Mouse (Mus musculus) hindbrain, postnatal 0 days (tissue): ENCODE measurements around the gene Notch1. TPM values are rescaled to one million over a fixed set of nuclear protein-coding genes. Genes with fewer than 3 reads are reported as not detected.
A peak's percentile ranks its signal among the peaks of the same experiment; 100 is the strongest.

Source experiments
- ATAC-seq: fragments of 200-750 bp; cut with Nextera tagmentation; 2 replicates; pipeline ENCODE4 v1.8.0; 2017; ENCODE audit warnings: mild to moderate bottlenecking, moderate TSS enrichment, moderate library complexity
- DNase-seq: peaks from one replicate; pipeline ENCODE4 v3.0.0-alpha.2; 2015; ENCODE audit warnings: low spot score
- H3K27ac ChIP-seq: fragments of 300-500 bp; sonication (generic); 2 replicates; pipeline ENCODE4 v1.5.1; 2014; ENCODE audit warnings: mild to moderate bottlenecking
- H3K27me3 ChIP-seq: fragments of 300-500 bp; sonication (generic); 2 replicates; pipeline ENCODE4 v1.6.1; 2014; ENCODE audit warnings: low read length, mixed read lengths; ENCODE audit not compliant: insufficient read depth
- H3K36me3 ChIP-seq: fragments of 300-500 bp; sonication (generic); 2 replicates; pipeline ENCODE4 v1.6.1; 2014; ENCODE audit warnings: low read length, mixed read lengths; ENCODE audit not compliant: insufficient read depth
- H3K4me1 ChIP-seq: fragments of 300-500 bp; sonication (generic); 2 replicates; pipeline ENCODE4 v1.6.1; 2014; ENCODE audit warnings: antibody characterized with exemption, low read length, mixed read lengths; ENCODE audit not compliant: insufficient read depth
- H3K4me2 ChIP-seq: fragments of 300-500 bp; sonication (generic); 2 replicates; pipeline ENCODE4 v1.6.1; 2014; ENCODE audit warnings: low read depth, mild to moderate bottlenecking, low read length, moderate library complexity, mixed read lengths
- H3K4me3 ChIP-seq: fragments of 300-500 bp; sonication (generic); 2 replicates; pipeline ENCODE4 v1.5.1; 2014; ENCODE audit warnings: low read length
- H3K9ac ChIP-seq: fragments of 300-500 bp; sonication (generic); replicated peaks from 2 replicates; pipeline ENCODE4 v1.6.1; 2014; ENCODE audit warnings: mild to moderate bottlenecking, low read length, moderate library complexity, mixed read lengths
- H3K9me3 ChIP-seq: fragments of 300-500 bp; sonication (generic); 2 replicates; pipeline ENCODE4 v1.6.1; 2016; ENCODE audit warnings: low read length, mixed read lengths
- CTCF ChIP-seq: IDR thresholded peaks from 2 replicates; pipeline ENCODE4 v1.5.1; 2016; ENCODE audit warnings: antibody characterized with exemption, control low read depth, low read depth
- WGBS: fragments of 180-500 bp; shearing (Covaris S2); extraction: QIAGEN DNeasy Blood & Tissue Kit; methylation state at CpG from one replicate; pipeline ENCODE4 v1.1.7; 2014; 5-methylcytosine and 5-hydroxymethylcytosine counted together
- microRNA-seq, 2 experiments: library from miRNA; unstranded; fragments of <30 nt; microRNA quantifications; one replicate each; pipeline ENCODE4; 2016
- polyA plus RNA-seq: library from polyadenylated mRNA; unstranded; fragments of >200 nt; fragmentation: Nextera tagmentation; extraction: Ambion mirVana; gene quantifications from 2 replicates; pipeline ENCODE4 v1.2.1, GENCODE M21; 2015
- total RNA-seq: library from RNA; depleted of rRNA; stranded (reverse); fragments of >200 nt; gene quantifications from 2 replicates; pipeline ENCODE4 v1.2.3, GENCODE M21; 2014; rRNA removed

Gene Notch1
- total and polyA plus RNA-seq, 2 experiments from 2014 or later, result 10.0 to 75.9 TPM

- H3K4me2 ChIP-seq, result no peak overlapping the region
- peaks cover 66% of the 10 kb centered on the region for H3K36me3 ChIP-seq
- H3K4me1 ChIP-seq, result no peaks in the 10 kb centered on the region
- no peaks in the 10 kb centered on the region for H3K27me3 ChIP-seq
- ATAC-seq (no peak), DNase-seq (no peak)
- H3K9ac ChIP-seq, result no peak overlapping the region
- no peak overlapping the region for H3K27ac ChIP-seq
- WGBS, result 96% methylated on average over 1 of the region's 1 CpGs
- no peak for TF ChIP-seq CTCF
- no peak overlapping the region for H3K4me3 ChIP-seq
- H3K9me3 ChIP-seq, result no peaks in the 10 kb centered on the region
These were observed 98.3 kb downstream of the Notch1 start for GRCm38 (mm10) chr2:26418120-26418519.

GRCm38 (mm10) chr2:26417066-26417465 lies 99.4 kb downstream of the Notch1 start:
- DNase-seq (no peak), ATAC-seq (no peak)
- Histone ChIP-seq H3K4me3 (no peak overlapping the region), H3K36me3 (peaks cover 63% of the 10 kb centered on the region), H3K27ac (no peak overlapping the region), H3K4me1 (no peaks in the 10 kb centered on the region), H3K27me3 (no peaks in the 10 kb centered on the region), H3K4me2 (no peak overlapping the region), H3K9me3 (no peaks in the 10 kb centered on the region), H3K9ac (no peak overlapping the region)
- TF ChIP-seq CTCF, result no peak

- 44% methylated on average over 4 of the region's 5 CpGs for WGBS
- Histone ChIP-seq H3K4me3 (no peak overlapping the region), H3K27me3 (no peaks in the 10 kb centered on the region), H3K9ac (no peak overlapping the region), H3K36me3 (peaks cover 45% of the 10 kb centered on the region), H3K4me1 (peaks cover 32% of the 10 kb centered on the region), H3K27ac (peak overlapping the region; percentile 41; the same call in 1 of the 2 replicates), H3K4me2 (no peak overlapping the region), H3K9me3 (no peaks in the 10 kb centered on the region)
- TF ChIP-seq CTCF, result no peak
- ATAC-seq (no peak), DNase-seq (peak; percentile 29)
These were observed 105.5 kb downstream of the Notch1 start for GRCm38 (mm10) chr2:26410931-26411411.

- Histone ChIP-seq H3K9me3 (no peaks in the 10 kb centered on the region), H3K4me3 (no peak overlapping the region), H3K27me3 (no peaks in the 10 kb centered on the region), H3K4me1 (peaks cover 35% of the 10 kb centered on the region), H3K36me3 (peaks cover 36% of the 10 kb centered on the region), H3K9ac (no peak overlapping the region), H3K4me2 (no peak overlapping the region), H3K27ac (peak overlapping the region; percentile 41; the same call in 1 of the 2 replicates)
- 62% methylated on average over 5 of the region's 5 CpGs for WGBS
- TF ChIP-seq CTCF, result no peak
- DNase-seq (no peak), ATAC-seq (no peak)
These were observed 106.4 kb downstream of the Notch1 start for GRCm38 (mm10) chr2:26410091-26410490.

- WGBS, result 61% methylated on average over 3 of the region's 3 CpGs
- Histone ChIP-seq H3K4me1 (peaks cover 35% of the 10 kb centered on the region), H3K36me3 (peaks cover 31% of the 10 kb centered on the region), H3K9ac (0 out of 2 replicates have a peak overlapping the region, but pooled peaks have one; percentile 80), H3K27ac (no peak overlapping the region), H3K9me3 (no peaks in the 10 kb centered on the region), H3K4me2 (peak overlapping the region; percentile 98), H3K27me3 (no peaks in the 10 kb centered on the region), H3K4me3 (peak overlapping the region; percentile 79)
- DNase-seq (no peak), ATAC-seq (no peak; the same call in 1 of the 2 replicates)
- no peak for TF ChIP-seq CTCF
These were observed 107.1 kb downstream of the Notch1 start for GRCm38 (mm10) chr2:26409362-26409761.

- peak; percentile 87 for TF ChIP-seq CTCF
- H3K4me3 ChIP-seq, result peak within 1 kb of the TSS; percentile 79
- WGBS, result under 1% methylated on average over 51 of the region's 57 CpGs
- peak within 1 kb of the TSS; percentile 98 for H3K4me2 ChIP-seq
- peak within 1 kb of the TSS; percentile 80 for H3K9ac ChIP-seq
- H3K36me3 ChIP-seq, result peaks cover 24% of the 10 kb centered on the region
- DNase-seq (peak; percentile 96), ATAC-seq (peak; percentile 96)
- peak within 1 kb of the TSS; percentile 84 for H3K27ac ChIP-seq
- H3K4me1 ChIP-seq, result peaks cover 35% of the 10 kb centered on the region
- H3K9me3 ChIP-seq, result no peaks in the 10 kb centered on the region
- no peaks in the 10 kb centered on the region for H3K27me3 ChIP-seq
These were observed 107.7 kb downstream of the Notch1 start, which contains the start of gene Inpp5e for GRCm38 (mm10) chr2:26408515-26409356. TSS of gene Inpp5e (minus strand) at chr2:26409203.

Small RNAs within 50 kb of the gene (microRNA-seq; reads per million reads assigned to microRNA genes)
- gene Mir6996, result 0.71 to 1.8 reads per million in 2 experiments

Other genes starting within 250 kb of the Notch1 start
- gene Ccdc187, start 222.1 kb downstream of the Notch1 start, total RNA-seq, result 1.3 and 2.7 TPM in 2 replicates
- gene Ccdc187, start 222.1 kb downstream of the Notch1 start, polyA plus RNA-seq, result 0.18 TPM in 2 replicates
- 310 and 330 TPM in 2 replicates for gene Gpsm1, start 201.1 kb downstream of the Notch1 start, total RNA-seq
- gene Gpsm1, start 201.1 kb downstream of the Notch1 start, polyA plus RNA-seq, result 147 and 155 TPM in 2 replicates
- 38.2 and 38.5 TPM in 2 replicates for gene Dnlz, start 164.6 kb downstream of the Notch1 start, total RNA-seq
- gene Dnlz, start 164.6 kb downstream of the Notch1 start, polyA plus RNA-seq, result 25.6 and 28.2 TPM in 2 replicates
- gene Card9, start 155.7 kb downstream of the Notch1 start, total RNA-seq, result 2.0 and 24.2 TPM in 2 replicates
- 1.5 and 1.6 TPM in 2 replicates for gene Card9, start 155.7 kb downstream of the Notch1 start, polyA plus RNA-seq
- gene Snapc4, start 136.0 kb downstream of the Notch1 start, total RNA-seq, result 44.7 and 56.4 TPM in 2 replicates
- gene Snapc4, start 136.0 kb downstream of the Notch1 start, polyA plus RNA-seq, result 25.6 and 26.1 TPM in 2 replicates
- 115 and 135 TPM in 2 replicates for gene Entr1, start 127.3 kb downstream of the Notch1 start, total RNA-seq
- gene Entr1, start 127.3 kb downstream of the Notch1 start, polyA plus RNA-seq, result 133 and 138 TPM in 2 replicates
- 58.7 and 68.5 TPM in 2 replicates for gene Pmpca, start 127.3 kb downstream of the Notch1 start, total RNA-seq
- 94.9 and 95.8 TPM in 2 replicates for gene Pmpca, start 127.3 kb downstream of the Notch1 start, polyA plus RNA-seq
- 30.2 and 40.6 TPM in 2 replicates for gene Inpp5e, start 107.5 kb downstream of the Notch1 start, total RNA-seq
- 16.3 and 17.3 TPM in 2 replicates for gene Inpp5e, start 107.5 kb downstream of the Notch1 start, polyA plus RNA-seq
- 60.9 and 89.2 TPM in 2 replicates for gene Sec16a, start 71.4 kb downstream of the Notch1 start, total RNA-seq
- gene Sec16a, start 71.4 kb downstream of the Notch1 start, polyA plus RNA-seq, result 9.9 and 10.5 TPM in 2 replicates
- 70.4 and 79.5 TPM in 2 replicates for gene Egfl7, start 63.4 kb upstream of the Notch1 start, total RNA-seq
- 74.8 and 76.5 TPM in 2 replicates for gene Egfl7, start 63.4 kb upstream of the Notch1 start, polyA plus RNA-seq
- gene Gm20532, start 70.0 kb upstream of the Notch1 start, total RNA-seq, result not detected in 2 replicates
- gene Gm20532, start 70.0 kb upstream of the Notch1 start, polyA plus RNA-seq, result not detected in 2 replicates
- gene Agpat2, start 87.8 kb upstream of the Notch1 start, total RNA-seq, result 12.2 and 13.9 TPM in 2 replicates
- gene Agpat2, start 87.8 kb upstream of the Notch1 start, polyA plus RNA-seq, result 6.2 and 8.2 TPM in 2 replicates
- 289 and 302 TPM in 2 replicates for gene Fam69b, start 111.8 kb upstream of the Notch1 start, total RNA-seq
- gene Fam69b, start 111.8 kb upstream of the Notch1 start, polyA plus RNA-seq, result 129 and 142 TPM in 2 replicates
- not detected in 2 replicates for gene Lcn4, start 154.6 kb upstream of the Notch1 start, total RNA-seq
- not detected in 2 replicates for gene Lcn4, start 154.6 kb upstream of the Notch1 start, polyA plus RNA-seq